Mouse (Mus musculus) ES-E14 (cell line): ENCODE measurements around the gene 1810049J17Rik. TPM values are rescaled to one million over a fixed set of nuclear protein-coding genes. Genes with fewer than 3 reads are reported as not detected.

ENCODE experiments used
- DNase-seq: peaks from one replicate; pipeline ENCODE4 v3.0.0-alpha.2; 2013; ENCODE audit warnings: low read depth, low spot score
- H3K27ac ChIP-seq: 2 replicates; pipeline ENCODE4 v1.5.1; 2012; ENCODE audit warnings: low read depth, mild to moderate bottlenecking, low read length, moderate library complexity, mixed read lengths; ENCODE audit not compliant: poor library complexity, insufficient read depth, severe bottlenecking
- H3K36me3 ChIP-seq: 2 replicates; pipeline ENCODE4 v1.6.1; 2012; ENCODE audit warnings: mild to moderate bottlenecking, low read length, moderate library complexity, mixed read lengths; ENCODE audit not compliant: control insufficient read depth, poor library complexity, insufficient read depth, severe bottlenecking
- H3K4me1 ChIP-seq, 2 experiments: fragments of 150-350 bp in 1 of 2; sonication (generic) in 1 of 2; 2 replicates each; pipeline ENCODE4 v1.6.1; 2012; ENCODE audit warnings: low read length in 2 of 2, mild to moderate bottlenecking in 1 of 2, mixed read lengths in 1 of 2; ENCODE audit not compliant: control insufficient read depth in 2 of 2, insufficient read depth in 2 of 2, poor library complexity in 1 of 2
- H3K4me3 ChIP-seq, 2 experiments: fragments of 150-350 bp in 1 of 2; sonication (generic) in 1 of 2; 2 replicates each; pipeline ENCODE4 v1.5.1; 2012; ENCODE audit warnings: low read length in 2 of 2, low read depth in 1 of 2, mild to moderate bottlenecking in 1 of 2, mixed read lengths in 1 of 2; ENCODE audit not compliant: insufficient read depth in 1 of 2, poor library complexity in 1 of 2, severe bottlenecking in 1 of 2
- H3K9ac ChIP-seq: 2 replicates; pipeline ENCODE4 v1.6.1; 2012; ENCODE audit warnings: low read depth, mild to moderate bottlenecking, low read length, mixed read lengths; ENCODE audit not compliant: poor library complexity, insufficient read depth, severe bottlenecking
- H3K9me3 ChIP-seq: fragments of 150-350 bp; sonication (generic); 2 replicates; pipeline ENCODE4 v1.6.1; 2012; ENCODE audit warnings: low read depth, mild to moderate bottlenecking, low read length; ENCODE audit not compliant: control insufficient read depth, insufficient read depth
- CHD2 ChIP-seq: IDR thresholded peaks from 2 replicates; pipeline ENCODE4 v1.6.1; 2014; ENCODE audit warnings: mild to moderate bottlenecking, low read depth, low read length, inconsistent platforms
- HCFC1 ChIP-seq: IDR thresholded peaks from 2 replicates; pipeline ENCODE4 v1.6.1; 2012; ENCODE audit warnings: low read length, inconsistent platforms, borderline replicate concordance; ENCODE audit not compliant: insufficient read depth
- MAFK ChIP-seq: IDR thresholded peaks from 2 replicates; pipeline ENCODE4 v1.6.1; 2014; ENCODE audit warnings: mild to moderate bottlenecking, low read depth, low read length, inconsistent platforms; ENCODE audit not compliant: insufficient read depth
- ZC3H11A ChIP-seq: IDR thresholded peaks from 2 replicates; pipeline ENCODE4 v1.6.1; 2012; ENCODE audit warnings: low read depth, mild to moderate bottlenecking, inconsistent platforms, low read length, borderline replicate concordance
- ZNF384 ChIP-seq: IDR thresholded peaks from 2 replicates; pipeline ENCODE4 v1.6.1; 2012; ENCODE audit warnings: low read depth, low read length, inconsistent platforms
- in situ Hi-C, 2 experiments: fragments of 600-800 bp; cut with MboI; formaldehyde crosslinking; loops; one replicate each; pipeline ENCODE4 v1.15.1; 2025; ENCODE audit warnings: low sequenced_read_pairs in 2 of 2, inconsistent platforms in 1 of 2; ENCODE audit not compliant: unreplicated experiment in 2 of 2
- total RNA-seq: library from RNA; depleted of rRNA; stranded (reverse); fragments of 300-350 nt; gene quantifications from 2 replicates; pipeline ENCODE4 v1.2.3, GENCODE M21; 2012

Gene 1810049J17Rik
- total RNA-seq, 1 experiment = 9.6 TPM

GRCm38 (mm10) chr15:12291757-12292156, 29.9 kb downstream of the 1810049J17Rik start:
- no peak for DNase-seq
- TF ChIP-seq CHD2 (no peak), ZC3H11A (no peak), ZNF384 (no peak), HCFC1 (no peak), MAFK (no peak)
- no peak overlapping the region for H3K4me3 ChIP-seq
- H3K9ac ChIP-seq = no peak overlapping the region
- H3K27ac ChIP-seq = no peak overlapping the region
- H3K36me3 ChIP-seq = no peaks in the 10 kb centered on the region
- in situ Hi-C loops = no loop called here
- no peaks in the 10 kb centered on the region for H3K9me3 ChIP-seq
- no peaks in the 10 kb centered on the region; a peak in 1 of 4 replicates for H3K4me1 ChIP-seq

GRCm38 (mm10) chr15:12290330-12290729, 31.4 kb downstream of the 1810049J17Rik start:
- no peak overlapping the region for H3K27ac ChIP-seq

GRCm38 (mm10) chr15:12285535-12285809, 36.2 kb downstream of the 1810049J17Rik start:
- Histone ChIP-seq H3K9me3 (no peaks in the 10 kb centered on the region), H3K4me3 (no peak overlapping the region), H3K4me1 (no peaks in the 10 kb centered on the region), H3K27ac (no peak overlapping the region), H3K9ac (no peak overlapping the region), H3K36me3 (no peaks in the 10 kb centered on the region)
- in situ Hi-C loops = no loop called here
- DNase-seq = no peak
- no peak for TF ChIP-seq HCFC1
- no peak for TF ChIP-seq ZC3H11A
- no peak for TF ChIP-seq MAFK
- TF ChIP-seq ZNF384 = no peak
- no peak for TF ChIP-seq CHD2

More at GRCm38 (mm10) chr15:12290330-12290729, 31.4 kb downstream of the 1810049J17Rik start:
- H3K9me3 ChIP-seq = no peaks in the 10 kb centered on the region
- H3K36me3 ChIP-seq = no peaks in the 10 kb centered on the region
- DNase-seq = no peak
- H3K4me1 ChIP-seq = no peaks in the 10 kb centered on the region
- H3K4me3 ChIP-seq = no peak overlapping the region
- in situ Hi-C loops = no loop called here
- no peak for TF ChIP-seq ZC3H11A
- TF ChIP-seq CHD2 = no peak
- TF ChIP-seq ZNF384 = no peak
- TF ChIP-seq MAFK = no peak
- no peak for TF ChIP-seq HCFC1
- H3K9ac ChIP-seq = no peak overlapping the region

- H3K9me3 ChIP-seq = no peaks in the 10 kb centered on the region
- H3K27ac ChIP-seq = no peak overlapping the region
- no peak for TF ChIP-seq HCFC1
- no peak for TF ChIP-seq MAFK
- TF ChIP-seq CHD2 = no peak
- no peak for TF ChIP-seq ZNF384
- TF ChIP-seq ZC3H11A = no peak
- in situ Hi-C loops = no loop called here
- no peaks in the 10 kb centered on the region for H3K4me1 ChIP-seq
- H3K4me3 ChIP-seq = no peak overlapping the region
- no peaks in the 10 kb centered on the region for H3K36me3 ChIP-seq
- no peak for DNase-seq
- H3K9ac ChIP-seq = no peak overlapping the region
Observed at GRCm38 (mm10) chr15:12284794-12285534, 36.7 kb downstream of the 1810049J17Rik start.

GRCm38 (mm10) chr15:12279816-12280215, 41.9 kb downstream of the 1810049J17Rik start:
- Histone ChIP-seq H3K36me3 (no peaks in the 10 kb centered on the region), H3K4me1 (peaks cover 0 to 8% of the 10 kb centered on the region in 2 experiments; a peak in 2 of 4 replicates), H3K27ac (no peak overlapping the region), H3K4me3 (no peak overlapping the region), H3K9ac (no peak overlapping the region), H3K9me3 (no peaks in the 10 kb centered on the region)
- TF ChIP-seq ZNF384 (no peak), HCFC1 (no peak), ZC3H11A (no peak), MAFK (no peak), CHD2 (no peak)
- in situ Hi-C loops = no loop called here
- DNase-seq = no peak
